Mouse (Mus musculus) B cell, adult 62 days (primary cell): ENCODE results near the gene Zscan18. TPM values are rescaled to one million over a fixed set of nuclear protein-coding genes. Genes with fewer than 3 reads are reported as not detected.

Source experiments
- total RNA-seq: library from RNA; stranded (reverse); gene quantifications from 4 replicates; pipeline ENCODE4 v1.2.4, GENCODE M21; 2023

Zscan18 gene
- total RNA-seq = 31.2 to 41.3 TPM (median 34.6 TPM) in 4 replicates

DNA sequence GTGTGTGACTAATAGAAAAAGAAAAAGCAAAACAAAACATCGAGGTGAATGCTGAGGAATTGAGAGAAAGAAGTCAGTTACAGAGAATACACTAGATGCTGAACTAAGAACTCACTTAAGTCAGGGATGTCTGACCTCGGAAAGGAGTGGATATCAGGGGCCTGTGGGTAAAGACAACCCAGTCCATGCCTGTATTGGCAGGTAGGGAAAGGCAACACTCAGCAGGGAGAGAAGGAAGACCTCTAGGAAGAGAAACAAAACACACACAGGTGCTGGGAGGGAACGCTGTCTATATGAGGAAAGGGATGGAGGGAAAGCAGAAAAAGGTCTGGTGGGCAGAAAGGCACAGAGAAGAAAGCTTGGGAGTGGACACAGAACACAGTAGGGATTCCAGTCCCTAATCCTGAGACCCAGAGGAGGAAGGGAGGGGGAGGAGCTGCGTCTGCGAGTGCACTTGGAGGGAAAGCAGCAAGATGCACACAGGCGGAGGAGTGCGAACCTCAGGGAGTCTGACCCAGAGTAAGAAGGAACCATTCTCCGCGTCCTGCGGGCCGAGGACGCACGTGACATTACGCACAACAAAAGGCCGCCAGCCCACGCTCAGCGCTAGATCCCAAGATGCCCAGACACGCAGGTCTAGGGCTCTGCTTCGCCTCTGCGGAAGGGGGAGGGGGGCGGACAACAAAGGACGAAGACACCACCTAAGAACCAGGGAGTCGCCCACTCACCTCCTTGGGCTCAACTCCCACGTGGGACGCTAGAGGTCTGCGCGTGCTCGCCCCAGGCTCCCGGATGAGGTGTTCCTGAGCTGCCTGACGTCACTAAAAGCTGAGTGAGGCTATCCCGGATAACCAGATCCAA lies at the start of gene Zscan18:
TSS of gene Zscan18 (minus strand) at position 770 of the 861 bp plus-strand sequence.

GRCm38 (mm10) chr7:12834162-12835120 lies 31.0 kb upstream of the Zscan18 start, which contains the start of gene Zfp110:
Gene Zfp110, plus strand, starts transcription at chr7:12834761.

DNA sequence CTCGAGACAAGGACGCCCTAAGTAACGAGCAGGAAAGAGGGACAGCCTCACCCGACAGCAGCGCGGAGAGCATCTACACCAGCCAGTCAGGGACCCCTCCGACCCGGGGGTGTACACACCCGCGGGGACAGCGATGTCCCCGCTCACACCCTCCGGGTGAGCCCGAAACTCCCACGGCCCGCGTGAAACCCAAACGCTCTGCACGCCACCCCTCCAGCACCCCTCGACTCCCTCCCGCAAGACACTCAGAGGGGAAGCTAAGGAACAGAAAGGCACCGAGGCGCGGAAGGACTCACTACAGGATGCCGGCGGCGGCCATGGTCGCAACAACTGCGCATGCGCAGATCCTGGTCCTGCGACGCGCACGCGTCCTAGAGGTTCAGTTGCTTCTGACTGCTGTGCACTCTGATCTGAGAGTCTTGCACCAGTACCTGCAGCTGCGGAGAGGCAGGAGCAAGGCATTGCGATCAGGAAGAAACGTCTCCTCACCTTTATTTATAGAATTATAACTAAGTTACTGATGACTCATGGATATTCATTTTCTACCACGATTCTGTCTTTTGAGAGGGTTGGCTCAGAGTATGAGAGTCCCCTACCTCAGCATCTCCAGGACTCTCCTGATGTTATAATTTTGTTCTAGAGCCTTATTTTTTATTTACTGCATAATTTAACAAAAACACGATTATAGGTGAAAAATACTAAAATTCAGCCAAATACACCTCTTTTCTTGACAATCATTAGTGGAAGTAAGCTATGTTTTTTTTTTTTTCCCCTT lies 15.3 kb upstream of the Zscan18 start, which contains the start of gene Zfp329:
TSS of gene Zfp329 (minus strand) at position 338 of the 775 bp plus-strand sequence.

DNA sequence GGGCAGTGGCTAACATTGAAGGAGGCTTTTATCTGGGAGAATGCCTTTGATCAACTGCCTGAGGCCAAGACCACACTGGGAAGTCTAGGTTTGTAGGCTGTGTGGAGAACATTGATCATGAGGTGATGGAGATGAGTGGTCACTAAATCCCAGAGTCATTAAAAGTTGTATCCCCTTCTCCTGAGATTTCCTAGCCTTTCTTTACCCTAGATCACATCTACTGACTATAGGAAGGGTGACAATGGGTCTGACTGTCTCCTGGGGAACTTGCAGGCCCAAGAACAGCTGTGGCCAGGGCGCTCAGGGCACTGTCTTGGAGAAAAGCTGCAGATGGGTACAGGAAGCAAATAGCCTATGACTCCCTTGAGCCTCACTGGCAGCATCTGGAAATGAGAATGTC lies 68.5 kb downstream of the Zscan18 start, which contains the start of gene Vmn2r56:
TSS of gene Vmn2r56 (minus strand) at position 101 of the 400 bp plus-strand sequence.

Other genes with a start within 250 kb of the Zscan18 start
- gene Vmn2r53, start 194.8 kb downstream of the Zscan18 start, total RNA-seq = 0.03 to 0.09 TPM (median 0.06 TPM) in 3 of 4 replicates, not detected in the other
- not detected in 4 replicates for gene Vmn2r54, start 163.3 kb downstream of the Zscan18 start, total RNA-seq
- gene Vmn2r55, start 118.6 kb downstream of the Zscan18 start, total RNA-seq = not detected in 4 replicates
- not detected in 4 replicates for gene Vmn2r56, start 68.6 kb downstream of the Zscan18 start, total RNA-seq
- 7.0 to 10.2 TPM (median 9.4 TPM) in 4 replicates for gene Zfp329, start 15.2 kb upstream of the Zscan18 start, total RNA-seq
- gene Zfp110, start 31.1 kb upstream of the Zscan18 start, total RNA-seq = 112 to 125 TPM (median 118 TPM) in 4 replicates
- gene Zfp128, start 77.5 kb upstream of the Zscan18 start, total RNA-seq = 1.9 to 3.0 TPM (median 2.3 TPM) in 4 replicates
- 12.8 to 15.4 TPM (median 13.6 TPM) in 4 replicates for gene Zscan22, start 94.2 kb upstream of the Zscan18 start, total RNA-seq
- gene Rps5, start 118.7 kb upstream of the Zscan18 start, total RNA-seq = 2,155 to 2,273 TPM (median 2,193 TPM) in 4 replicates
- 1.2 to 1.7 TPM (median 1.3 TPM) in 4 replicates for gene Rnf225, start 123.8 kb upstream of the Zscan18 start, total RNA-seq
- gene Zfp324, start 162.2 kb upstream of the Zscan18 start, total RNA-seq = 2.9 to 6.0 TPM (median 3.5 TPM) in 4 replicates
- 8.7 to 10.7 TPM (median 9.6 TPM) in 4 replicates for gene Zfp446, start 174.2 kb upstream of the Zscan18 start, total RNA-seq
- not detected in 4 replicates for gene Slc27a5, start 194.6 kb upstream of the Zscan18 start, total RNA-seq
- 351 to 392 TPM (median 373 TPM) in 4 replicates for gene Trim28, start 195.5 kb upstream of the Zscan18 start, total RNA-seq
- gene Zbtb45, start 206.4 kb upstream of the Zscan18 start, total RNA-seq = 3.9 to 9.9 TPM (median 5.9 TPM) in 4 replicates
- 88.1 to 101 TPM (median 92.6 TPM) in 4 replicates for gene Chmp2a, start 231.2 kb upstream of the Zscan18 start, total RNA-seq
- gene Ube2m, start 234.6 kb upstream of the Zscan18 start, total RNA-seq = 76.5 to 89.6 TPM (median 83.2 TPM) in 4 replicates